Comparison of ENCODE assay signal across 8 mouse cellular contexts in the genomic region with DNA sequence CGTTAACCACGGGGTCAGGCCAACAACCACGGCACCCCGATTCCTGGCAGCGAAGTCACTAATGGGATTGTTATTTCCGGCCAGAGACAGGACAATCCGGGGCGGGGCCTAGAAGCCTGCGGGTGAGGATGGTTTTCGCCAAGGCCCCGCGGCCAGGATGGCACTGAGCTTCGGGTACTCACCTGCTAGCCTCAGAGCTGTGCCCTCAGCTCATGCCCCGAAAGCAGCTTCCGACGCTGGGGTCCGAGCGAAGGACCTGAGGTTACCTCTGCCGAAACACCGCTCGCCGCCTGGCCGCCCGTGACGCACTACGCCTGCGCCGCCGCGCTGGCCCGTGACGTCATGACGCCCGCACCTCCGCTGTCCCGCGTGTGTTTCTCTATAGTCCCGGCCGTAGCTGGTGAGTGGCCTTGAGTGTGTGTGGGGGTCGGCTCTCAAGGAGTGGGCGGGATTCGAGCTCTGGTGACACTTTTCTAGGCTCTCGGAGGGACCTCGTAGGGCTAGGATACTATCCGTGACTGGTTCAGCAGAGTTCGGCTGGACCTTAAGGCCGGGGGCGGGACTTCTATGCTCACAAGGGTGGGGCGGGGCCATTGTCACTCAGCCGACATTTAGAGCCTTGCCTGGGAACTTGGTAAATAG. TPM values are rescaled to one million over a fixed set of nuclear protein-coding genes. Genes with fewer than 3 reads are reported as not detected.
DNase-seq lines count a peak whose midpoint lies in the region; ATAC-seq and TF ChIP-seq lines count a peak whose summit lies in the region.

A gene (plus strand): TSS at position 90 of the 642 bp plus-strand sequence.
A gene (minus strand): TSS at position 474 of the 642 bp plus-strand sequence.

- peaks cover 34% of the 10 kb centered on the region for H3K36me3 ChIP-seq in forebrain, embryonic 10.5 days (replicated peaks)
- H3K36me3 ChIP-seq in heart, embryonic 15.5 days: peaks cover 29% of the 10 kb centered on the region
- peaks cover 25% of the 10 kb centered on the region for H3K36me3 ChIP-seq in liver, embryonic 14.5 days (replicated peaks; ENCODE audit: control insufficient read depth, insufficient read depth, low read depth)
- H3K36me3 ChIP-seq in neural tube, embryonic 11.5 days (ENCODE audit: control insufficient read depth, insufficient read depth, low read length): peaks cover 5% of the 10 kb centered on the region
- 0 out of 2 replicates have a peak, but pooled peaks cover 9% of the 10 kb centered on the region for H3K36me3 ChIP-seq in stomach, postnatal 0 days (ENCODE audit: control insufficient read depth, insufficient read depth, low read length)

- peak within 1 kb of the TSS; percentile 74 for H3K4me2 ChIP-seq in heart, embryonic 15.5 days
- H3K4me2 ChIP-seq in liver, embryonic 14.5 days (ENCODE audit: low read depth): peak within 1 kb of the TSS; percentile 81
- H3K4me2 ChIP-seq in neural tube, embryonic 11.5 days (ENCODE audit: low read depth): peak within 1 kb of the TSS; percentile 64
- H3K4me2 ChIP-seq in stomach, postnatal 0 days (replicated peaks; ENCODE audit: low read depth): peak within 1 kb of the TSS; percentile 74

- no peak for TF ChIP-seq CTCF in liver, embryonic 14.5 days (IDR thresholded peaks at IDR 0.05; ENCODE audit: low read depth)
- no peak for TF ChIP-seq CTCF in stomach, postnatal 0 days (IDR thresholded peaks at IDR 0.05; ENCODE audit: low read depth)

- no peaks in the 10 kb centered on the region for H3K9me3 ChIP-seq in forebrain, embryonic 10.5 days
- H3K9me3 ChIP-seq in heart, embryonic 15.5 days (replicated peaks): no peaks in the 10 kb centered on the region
- H3K9me3 ChIP-seq in liver, embryonic 14.5 days (ENCODE audit: control insufficient read depth, low read length): no peaks in the 10 kb centered on the region
- H3K9me3 ChIP-seq in neural tube, embryonic 11.5 days (ENCODE audit: control insufficient read depth, low read length): no peaks in the 10 kb centered on the region
- no peaks in the 10 kb centered on the region for H3K9me3 ChIP-seq in stomach, postnatal 0 days (ENCODE audit: control insufficient read depth, low read length)

- H3K27ac ChIP-seq in forebrain, embryonic 10.5 days: peak within 1 kb of the TSS; percentile 95
- H3K27ac ChIP-seq in heart, embryonic 15.5 days: peak within 1 kb of the TSS; percentile 94
- H3K27ac ChIP-seq in liver, embryonic 14.5 days: peak within 1 kb of the TSS; percentile 51
- H3K27ac ChIP-seq in neural tube, embryonic 11.5 days (ENCODE audit: low read depth, low read length): 0 out of 2 replicates have a peak within 1 kb of the TSS, but pooled peaks have one; percentile 55
- peak within 1 kb of the TSS; percentile 87 for H3K27ac ChIP-seq in stomach, postnatal 0 days (replicated peaks)

- peaks cover 19% of the 10 kb centered on the region for H3K4me1 ChIP-seq in forebrain, embryonic 10.5 days
- H3K4me1 ChIP-seq in heart, embryonic 15.5 days (replicated peaks): peaks cover 32% of the 10 kb centered on the region
- peaks cover 0 to 17% of the 10 kb centered on the region in 2 experiments for H3K4me1 ChIP-seq in liver, embryonic 14.5 days (replicated peaks; ENCODE audit: control insufficient read depth in 2 of 2, insufficient read depth in 2 of 2, low read length in 1 of 2)
- peaks cover 5% of the 10 kb centered on the region; the same call in 1 of the 2 replicates for H3K4me1 ChIP-seq in neural tube, embryonic 11.5 days (ENCODE audit: control insufficient read depth, insufficient read depth, low read length)
- peaks cover 3% of the 10 kb centered on the region; the same call in 1 of the 2 replicates for H3K4me1 ChIP-seq in stomach, postnatal 0 days (replicated peaks; ENCODE audit: control insufficient read depth, insufficient read depth)

- peak; percentile 87 to 91 for DNase-seq in CD8-positive naive resting alpha-beta T cell, adult 2 months (ENCODE audit: low read depth in 2 of 2, low spot score in 2 of 2)
- peak; percentile 68 for DNase-seq in c-Kit-positive CD71-negative TER-119-negative erythroid progenitor cells, embryonic 14.5 days (ENCODE audit: low read depth)
- peak; percentile 87 for DNase-seq in forebrain, embryonic 10.5 days (ENCODE audit: extremely low spot score, low spot score)
- peak; percentile 95 to 96 for DNase-seq in kidney, postnatal 25 days
- peak; percentile 72 to 77 (median 73) for DNase-seq in liver, embryonic 14.5 days (ENCODE audit: low read depth in 3 of 3, low spot score in 3 of 3)
- DNase-seq in neural tube, embryonic 11.5 days (ENCODE audit: low spot score): peak; percentile 94
- DNase-seq in stomach, postnatal 0 days (ENCODE audit: low spot score): peak; percentile 92

- ATAC-seq in heart, embryonic 15.5 days (replicated peaks; ENCODE audit: insufficient number of reproducible peaks, insufficient read depth, low FRiP score, low read depth): peak; percentile 94
- ATAC-seq in liver, embryonic 14.5 days (ENCODE audit: insufficient read depth): peak; percentile 97
- peak; percentile 98 for ATAC-seq in neural tube, embryonic 11.5 days (ENCODE audit: insufficient read depth, low FRiP score, low TSS enrichment)
- ATAC-seq in stomach, postnatal 0 days (ENCODE audit: low FRiP score, low TSS enrichment): peak; percentile 97

- H3K9ac ChIP-seq in heart, embryonic 15.5 days: peak within 1 kb of the TSS; percentile 80
- H3K9ac ChIP-seq in liver, embryonic 14.5 days (replicated peaks): peak within 1 kb of the TSS; percentile 81
- H3K9ac ChIP-seq in neural tube, embryonic 11.5 days (ENCODE audit: low read length): peak within 1 kb of the TSS; percentile 80
- peak within 1 kb of the TSS; percentile 73 for H3K9ac ChIP-seq in stomach, postnatal 0 days (ENCODE audit: low read length)

- H3K4me3 ChIP-seq in forebrain, embryonic 10.5 days: peak within 1 kb of the TSS; percentile 72
- peak within 1 kb of the TSS; percentile 83 for H3K4me3 ChIP-seq in heart, embryonic 15.5 days
- peak within 1 kb of the TSS; percentile 78 to 85 for H3K4me3 ChIP-seq in liver, embryonic 14.5 days (ENCODE audit: insufficient read depth in 1 of 2, low read depth in 2 of 2, low read length in 2 of 2)
- peak within 1 kb of the TSS; percentile 78 for H3K4me3 ChIP-seq in neural tube, embryonic 11.5 days (ENCODE audit: low read depth, low read length)
- peak within 1 kb of the TSS; percentile 65 for H3K4me3 ChIP-seq in stomach, postnatal 0 days (ENCODE audit: low read depth, low read length)

- WGBS in forebrain, embryonic 10.5 days: under 1% methylated on average over 50 of the region's 50 CpGs
- WGBS in heart, embryonic 15.5 days: under 1% methylated on average over 50 of the region's 50 CpGs
- WGBS in liver, embryonic 14.5 days (ENCODE audit: insufficient replicate concordance): under 1% methylated on average over 50 of the region's 50 CpGs
- under 1% methylated on average over 50 of the region's 50 CpGs for WGBS in neural tube, embryonic 11.5 days
- WGBS in stomach, postnatal 0 days: under 1% methylated on average over 47 of the region's 50 CpGs

- TF ChIP-seq EP300 in liver, embryonic 14.5 days (IDR thresholded peaks at IDR 0.05; ENCODE audit: low read depth): no peak
- TF ChIP-seq EP300 in stomach, postnatal 0 days (optimal IDR thresholded peaks at IDR 0.05): no peak

- H3K27me3 ChIP-seq in forebrain, embryonic 10.5 days (ENCODE audit: poor library complexity, severe bottlenecking): no peaks in the 10 kb centered on the region
- no peaks in the 10 kb centered on the region for H3K27me3 ChIP-seq in heart, embryonic 15.5 days
- H3K27me3 ChIP-seq in liver, embryonic 14.5 days (ENCODE audit: control insufficient read depth, insufficient read depth, low read length): no peaks in the 10 kb centered on the region
- H3K27me3 ChIP-seq in neural tube, embryonic 11.5 days (ENCODE audit: control insufficient read depth, insufficient read depth, low read length): no peaks in the 10 kb centered on the region
- H3K27me3 ChIP-seq in stomach, postnatal 0 days (ENCODE audit: control insufficient read depth, insufficient read depth, low read length): no peaks in the 10 kb centered on the region

RNA-seq across cellular contexts. Expression of the first gene that starts in this region (rescaled TPM):
- polyA plus RNA-seq in forebrain, embryonic 10.5 days (2016; fragmentation: Nextera tagmentation; extraction: Ambion mirVana): 24.2 and 28.7 TPM in 2 replicates
- 32.4 and 38.6 TPM in 2 replicates for polyA plus RNA-seq in heart, embryonic 15.5 days (2015; fragmentation: Nextera tagmentation; extraction: Ambion mirVana)
- polyA plus RNA-seq in liver, embryonic 14.5 days (2012; rRNA removed): 5.3 and 9.1 TPM in 2 replicates
- polyA plus RNA-seq in liver, embryonic 14.5 days (2014; fragmentation: Nextera tagmentation; extraction: Ambion mirVana): 17.8 and 25.8 TPM in 2 replicates
- polyA plus RNA-seq in neural tube, embryonic 11.5 days (2014; fragmentation: Nextera tagmentation; extraction: Ambion mirVana): 31.3 and 32.1 TPM in 2 replicates
- 19.2 and 21.0 TPM in 2 replicates for polyA plus RNA-seq in stomach, postnatal 0 days (2015; fragmentation: Nextera tagmentation; extraction: Ambion mirVana)

RNA-seq across cellular contexts. Expression of the second gene that starts in this region (rescaled TPM):
- polyA plus RNA-seq in forebrain, embryonic 10.5 days (2016; fragmentation: Nextera tagmentation; extraction: Ambion mirVana): 71.8 and 72.1 TPM in 2 replicates
- polyA plus RNA-seq in heart, embryonic 15.5 days (2015; fragmentation: Nextera tagmentation; extraction: Ambion mirVana): 62.6 and 63.6 TPM in 2 replicates
- polyA plus RNA-seq in liver, embryonic 14.5 days (2012; rRNA removed): 7.8 and 10.2 TPM in 2 replicates
- polyA plus RNA-seq in liver, embryonic 14.5 days (2014; fragmentation: Nextera tagmentation; extraction: Ambion mirVana): 20.6 and 22.8 TPM in 2 replicates
- polyA plus RNA-seq in neural tube, embryonic 11.5 days (2014; fragmentation: Nextera tagmentation; extraction: Ambion mirVana): 120 and 122 TPM in 2 replicates
- polyA plus RNA-seq in stomach, postnatal 0 days (2015; fragmentation: Nextera tagmentation; extraction: Ambion mirVana): 33.7 and 34.0 TPM in 2 replicates

Comparison
In these comparisons a context has a peak if more than half of its experiments do, and no peak if none do; other contexts are left out.
1. Peak in every context shown above with its lines: DNase-seq, ATAC-seq, H3K4me3 ChIP-seq and H3K27ac ChIP-seq.